Mouse (Mus musculus): ENCODE measurements at regions not wholly inside any gene's neighbourhood (a gene's known extent, or its start where the extent isn't known, plus 50 kb on each side); places are given as distances from the start of the nearest gene placed in this dataset.

- TF ChIP-seq CTCF (IDR thresholded peaks at IDR 0.05; ENCODE audit: borderline replicate concordance, control insufficient read depth, extremely low read depth, insufficient read depth, low read length, poor library complexity) (no peak), POLR2A (IDR thresholded peaks at IDR 0.05; ENCODE audit: control insufficient read depth, extremely low read depth, insufficient read depth, low read length, poor library complexity) (no peak)
Measured at GRCm38 (mm10) chr14:16869221-16869620, 50.3 kb upstream of the Rarb start.

Measured in thymus, adult 2 months (tissue).